ENCODE assay signal across 16 mouse cellular contexts in genomic region chr7:126012325-126013021, GRCm38 (mm10).
A peak's percentile ranks its signal among the peaks of the same experiment; 100 is the strongest.
DNase-seq lines count a peak whose midpoint lies in the region; ATAC-seq and TF ChIP-seq lines count a peak whose summit lies in the region.
"Had no signal": no experiment of that assay in that cellular context is flagged by ENCODE, and none has a peak within 500 bp of the region (broad histone marks: within the 10 kb centered on the region; RNA-seq: fewer than 3 reads in every experiment).

No protein-coding gene starts in this region.

- H3K9me3 ChIP-seq in heart, embryonic 15.5 days (replicated peaks) = no peaks in the 10 kb centered on the region
- H3K9me3 ChIP-seq in forebrain, embryonic 16.5 days (ENCODE audit: control insufficient read depth, low read length) = no peaks in the 10 kb centered on the region
- H3K9me3 ChIP-seq in midbrain, postnatal 0 days (ENCODE audit: low read length) = no peaks in the 10 kb centered on the region
- H3K9me3 ChIP-seq: embryonic facial prominence, embryonic 12.5 days; G1E had no signal

- DNase-seq in heart, adult 11 months = no peak
- DNase-seq in retina, postnatal 1 day = peak; percentile 72
- no peak for DNase-seq in retina, embryonic 14.5 days (ENCODE audit: low spot score)
- DNase-seq in midbrain, postnatal 0 days (ENCODE audit: low spot score) = no peak
- no peak for DNase-seq in spleen, adult 12 weeks (ENCODE audit: low spot score)
- DNase-seq: adrenal gland, postnatal 36 days; cerebellum, postnatal 25 days; kidney, postnatal 25 days; lung, adult 18-20 months; right cerebral cortex, postnatal 4 days had no signal

- WGBS in heart, embryonic 15.5 days = 34% methylated on average over 11 of the region's 11 CpGs
- WGBS in forebrain, embryonic 16.5 days = 11% methylated on average over 11 of the region's 11 CpGs
- 39% methylated on average over 11 of the region's 11 CpGs for WGBS in midbrain, postnatal 0 days

- peak overlapping the region; percentile 37 for H3K27ac ChIP-seq in heart, embryonic 15.5 days
- no peak overlapping the region for H3K27ac ChIP-seq in forebrain, embryonic 16.5 days (ENCODE audit: low read length)
- no peak overlapping the region for H3K27ac ChIP-seq in midbrain, postnatal 0 days (ENCODE audit: low read depth, low read length)
- H3K27ac ChIP-seq: embryonic facial prominence, embryonic 12.5 days; macrophage had no signal

- peaks cover 20% of the 10 kb centered on the region for H3K4me1 ChIP-seq in heart, embryonic 15.5 days (replicated peaks)
- peaks cover 26% of the 10 kb centered on the region for H3K4me1 ChIP-seq in forebrain, embryonic 16.5 days (replicated peaks; ENCODE audit: control insufficient read depth, insufficient read depth, low read length)
- H3K4me1 ChIP-seq in midbrain, postnatal 0 days (ENCODE audit: insufficient read depth, low read length) = peaks cover 9% of the 10 kb centered on the region; the same call in 1 of the 2 replicates

- H3K27me3 ChIP-seq in heart, embryonic 15.5 days = no peaks in the 10 kb centered on the region
- H3K27me3 ChIP-seq in forebrain, embryonic 16.5 days (replicated peaks; ENCODE audit: control insufficient read depth, insufficient read depth, low read length) = 0 out of 2 replicates have a peak, but pooled peaks cover 3% of the 10 kb centered on the region
- no peaks in the 10 kb centered on the region for H3K27me3 ChIP-seq in midbrain, postnatal 0 days (ENCODE audit: insufficient read depth, low read length)
- H3K27me3 ChIP-seq: embryonic facial prominence, embryonic 12.5 days had no signal

- H3K4me2 ChIP-seq in heart, embryonic 15.5 days = peak overlapping the region; percentile 3; the same call in 1 of the 2 replicates
- no peak overlapping the region for H3K4me2 ChIP-seq in forebrain, embryonic 16.5 days (ENCODE audit: low read length)
- H3K4me2 ChIP-seq in midbrain, postnatal 0 days (ENCODE audit: low read depth, low read length, poor library complexity, severe bottlenecking) = no peak overlapping the region
- H3K4me2 ChIP-seq: embryonic facial prominence, embryonic 12.5 days had no signal

- no peak overlapping the region for H3K9ac ChIP-seq in heart, embryonic 15.5 days
- no peak overlapping the region for H3K9ac ChIP-seq in forebrain, embryonic 16.5 days (replicated peaks; ENCODE audit: low read depth, low read length)
- no peak overlapping the region for H3K9ac ChIP-seq in midbrain, postnatal 0 days (replicated peaks; ENCODE audit: low read length, poor library complexity, severe bottlenecking)
- H3K9ac ChIP-seq: embryonic facial prominence, embryonic 12.5 days had no signal

- H3K36me3 ChIP-seq in heart, embryonic 15.5 days = no peaks in the 10 kb centered on the region
- H3K36me3 ChIP-seq in forebrain, embryonic 16.5 days (ENCODE audit: control insufficient read depth, insufficient read depth) = no peaks in the 10 kb centered on the region
- H3K36me3 ChIP-seq in midbrain, postnatal 0 days (ENCODE audit: insufficient read depth, low read length) = no peaks in the 10 kb centered on the region
- H3K36me3 ChIP-seq: embryonic facial prominence, embryonic 12.5 days; G1E had no signal

- no peak overlapping the region for H3K4me3 ChIP-seq in heart, embryonic 15.5 days
- H3K4me3 ChIP-seq in forebrain, embryonic 16.5 days (replicated peaks; ENCODE audit: low read length) = no peak overlapping the region
- H3K4me3 ChIP-seq in midbrain, postnatal 0 days (ENCODE audit: low read depth, low read length) = no peak overlapping the region
- H3K4me3 ChIP-seq: embryonic facial prominence, embryonic 12.5 days had no signal

- ATAC-seq in heart, embryonic 15.5 days (replicated peaks; ENCODE audit: insufficient number of reproducible peaks, insufficient read depth, low FRiP score, low read depth) = no peak
- ATAC-seq in forebrain, embryonic 16.5 days = peak; percentile 31; the same call in 1 of the 2 replicates
- peak; percentile 52; the same call in 1 of the 2 replicates for ATAC-seq in midbrain, postnatal 0 days (ENCODE audit: low FRiP score)
- no peak for ATAC-seq in erythroblast, adult 5-6 weeks (replicated peaks; ENCODE audit: low FRiP score, poor library complexity, severe bottlenecking)

- no peak for TF ChIP-seq CTCF in midbrain, postnatal 0 days (IDR thresholded peaks at IDR 0.05)

Comparison
In these comparisons a context has a peak if more than half of its experiments do, and no peak if none do; other contexts are left out.
1. ATAC-seq: peak in forebrain, embryonic 16.5 days (single experiment) and midbrain, postnatal 0 days (single experiment); none in heart, embryonic 15.5 days (single experiment) and erythroblast, adult 5-6 weeks (single experiment).